Mouse (Mus musculus) thymus, postnatal 36 days (tissue): ENCODE results near the gene Ufsp2.

ENCODE experiments used
- DNase-seq, 2 experiments: peaks; one replicate each; pipeline ENCODE4 v3.0.0; 2022; ENCODE audit warnings: mixed read lengths in 2 of 2

Gene Ufsp2

DNA sequence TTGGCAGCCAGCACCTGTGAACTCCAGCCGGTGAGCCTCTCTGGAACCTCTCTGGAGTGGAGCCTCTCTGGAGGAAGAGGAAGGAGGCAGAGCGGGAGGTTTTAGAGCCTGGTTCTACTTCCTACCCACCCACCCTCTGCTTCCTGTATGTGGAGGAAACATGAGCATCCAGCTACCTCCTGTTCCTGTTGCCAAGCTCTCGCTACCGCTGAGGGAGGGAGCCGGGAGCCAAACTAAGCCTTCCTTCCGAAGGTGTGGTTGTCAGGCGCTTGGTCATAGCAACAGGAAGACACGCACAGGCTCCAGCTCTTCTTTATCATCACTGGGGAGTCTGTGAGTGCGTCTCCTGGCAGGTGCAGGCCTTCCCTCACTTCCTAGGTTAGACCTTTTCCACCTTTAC, 46.9 kb downstream of the Ufsp2 start:
- DNase-seq, result no peak

DNA sequence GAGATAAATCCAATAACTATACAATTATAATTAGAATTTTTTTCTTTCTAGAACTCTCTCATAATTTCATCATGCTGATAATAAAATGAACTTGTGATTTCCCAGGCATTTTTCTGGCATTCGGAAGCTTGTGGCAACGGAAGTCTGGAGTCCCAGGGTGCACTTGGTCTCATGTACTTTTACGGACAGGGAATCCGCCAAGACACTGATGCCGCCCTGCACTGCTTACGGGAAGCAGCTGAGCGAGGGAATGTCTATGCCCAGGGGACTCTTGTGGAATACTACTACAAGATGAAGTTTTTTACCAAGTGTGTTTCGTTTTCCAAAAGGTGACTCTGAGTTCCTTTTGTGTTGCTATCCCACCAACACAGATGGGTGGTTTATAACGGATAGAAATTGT, 47.4 kb downstream of the Ufsp2 start:
- no peak for DNase-seq

DNA sequence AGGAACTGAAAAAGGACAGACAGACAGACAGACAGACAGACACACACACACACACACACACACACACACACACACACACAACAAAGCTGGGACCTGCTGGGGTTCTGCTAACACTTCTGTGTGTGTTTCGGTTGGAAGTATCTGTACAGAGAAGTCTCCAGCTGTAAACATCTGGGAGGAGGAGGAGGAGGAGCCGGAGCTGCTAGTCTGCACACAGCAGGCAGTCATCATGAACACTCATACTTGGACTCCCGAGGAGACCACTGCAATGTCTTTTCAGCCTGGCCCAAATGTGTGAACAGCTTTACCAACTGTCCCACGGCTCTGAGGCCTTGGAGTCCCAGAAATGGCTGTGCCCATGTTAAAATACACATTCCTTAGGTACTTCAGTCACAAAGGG, 49.1 kb downstream of the Ufsp2 start:
- no peak for DNase-seq

DNA sequence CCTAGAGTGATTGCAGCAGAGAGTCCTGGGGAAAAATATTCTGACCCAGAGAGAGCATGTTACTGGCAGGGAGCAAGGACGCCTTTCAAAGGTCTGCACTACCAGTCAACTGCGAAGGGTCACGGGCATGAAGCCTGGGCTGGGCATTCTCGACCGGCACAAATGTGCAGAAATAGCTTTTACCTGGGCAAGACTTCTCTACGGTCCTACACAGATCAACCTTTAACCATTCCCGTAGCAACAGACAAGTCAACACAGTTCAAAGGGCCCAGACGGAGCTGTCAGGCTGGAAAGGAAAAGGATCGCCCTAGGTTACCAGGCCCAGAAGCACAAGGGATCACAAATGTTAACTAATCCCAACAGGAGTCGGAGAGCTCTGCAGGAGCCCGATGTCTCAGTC, 60.9 kb downstream of the Ufsp2 start:
- no peak for DNase-seq

DNA sequence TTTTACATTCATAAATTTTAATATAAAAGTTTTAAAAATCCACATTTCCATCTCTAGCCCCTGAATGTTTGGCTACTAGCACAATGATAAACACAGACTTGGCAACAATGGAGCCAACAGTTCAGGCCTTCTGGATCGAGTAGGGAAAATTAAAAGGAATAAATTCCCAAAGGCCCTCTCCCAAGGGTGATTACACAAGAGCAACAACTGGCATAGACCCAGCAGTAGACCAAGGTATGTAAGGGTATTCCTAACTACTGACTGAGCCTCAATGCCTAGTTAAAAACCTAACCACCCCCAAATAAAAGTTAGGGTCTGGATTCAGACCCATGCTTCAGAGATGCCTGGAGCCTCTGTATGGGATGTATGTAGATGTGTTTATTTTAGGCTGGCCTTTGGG, 64.3 kb downstream of the Ufsp2 start:
- DNase-seq, result no peak

DNA sequence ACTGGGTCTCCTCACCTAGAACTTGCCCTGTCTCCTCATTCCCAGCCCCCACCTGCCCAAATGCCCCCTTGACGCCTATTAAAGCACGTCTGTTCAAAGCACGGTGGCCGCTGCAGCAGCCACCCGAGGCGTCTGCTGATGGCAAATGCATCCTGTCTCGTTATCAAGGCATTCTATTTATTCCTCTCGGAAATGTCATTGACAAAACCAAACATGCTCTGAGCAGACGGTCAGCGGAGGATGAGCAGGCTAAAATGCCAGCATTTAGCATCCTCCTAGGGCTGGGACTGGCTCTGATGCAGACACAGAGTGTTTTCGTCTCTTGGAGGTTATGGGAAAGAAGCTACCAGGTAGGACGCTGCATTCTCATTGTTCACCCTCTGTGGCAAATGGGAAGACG, 64.9 kb downstream of the Ufsp2 start:
- DNase-seq, result no peak
